Mouse (Mus musculus): ENCODE measurements around the gene Ugt1a10. TPM values are rescaled to one million over a fixed set of nuclear protein-coding genes. Genes with fewer than 3 reads are reported as not detected.

Gene Ugt1a10
- polyA plus RNA-seq, 1 experiment from 2014 or later, result 0.21 TPM

- TF ChIP-seq EP300 (IDR thresholded peaks at IDR 0.05; ENCODE audit: low read depth), result no peak
- TF ChIP-seq CTCF (IDR thresholded peaks at IDR 0.05; ENCODE audit: low read depth), result no peak
- H3K27ac ChIP-seq (ENCODE audit: low read depth), result no peak overlapping the region
- no peaks in the 10 kb centered on the region for H3K27me3 ChIP-seq (ENCODE audit: insufficient read depth, low read length)
- peaks cover 77% of the 10 kb centered on the region for H3K36me3 ChIP-seq (replicated peaks; ENCODE audit: insufficient read depth, low read length)
- 83% methylated on average over 5 of the region's 5 CpGs for WGBS (ENCODE audit: insufficient replicate concordance)
- H3K4me3 ChIP-seq (ENCODE audit: low read depth, low read length), result no peak overlapping the region
- H3K4me2 ChIP-seq (ENCODE audit: low read depth, low read length), result no peak overlapping the region
- H3K9ac ChIP-seq (replicated peaks), result no peak overlapping the region
- ATAC-seq (no peak), DNase-seq (no peak)
- H3K4me1 ChIP-seq (ENCODE audit: insufficient read depth), result peaks cover 45% of the 10 kb centered on the region
- H3K9me3 ChIP-seq (ENCODE audit: low read length), result no peaks in the 10 kb centered on the region
These were observed 208.6 kb downstream of the Ugt1a10 start for GRCm38 (mm10) chr1:88263778-88264177.

GRCm38 (mm10) chr1:88264237-88264868 is 209.2 kb downstream of the Ugt1a10 start:
- no peak for DNase-seq
- TF ChIP-seq CTCF (IDR thresholded peaks at IDR 0.05; ENCODE audit: low read depth) (no peak), EP300 (IDR thresholded peaks at IDR 0.05; ENCODE audit: low read depth) (no peak)
- H3K4me3 ChIP-seq (ENCODE audit: low read depth, low read length), result no peak overlapping the region
- H3K9me3 ChIP-seq (ENCODE audit: low read length), result no peaks in the 10 kb centered on the region
- no peak overlapping the region for H3K27ac ChIP-seq (ENCODE audit: low read depth)
- peaks cover 39% of the 10 kb centered on the region for H3K4me1 ChIP-seq (ENCODE audit: insufficient read depth)
- H3K4me2 ChIP-seq (ENCODE audit: low read depth, low read length), result no peak overlapping the region
- H3K9ac ChIP-seq (replicated peaks), result no peak overlapping the region
- peaks cover 83% of the 10 kb centered on the region for H3K36me3 ChIP-seq (replicated peaks; ENCODE audit: insufficient read depth, low read length)
- no peak for ATAC-seq
- 82% methylated on average over 7 of the region's 7 CpGs for WGBS (ENCODE audit: insufficient replicate concordance)
- no peaks in the 10 kb centered on the region for H3K27me3 ChIP-seq (ENCODE audit: insufficient read depth, low read length)

GRCm38 (mm10) chr1:88264869-88265240 is 209.7 kb downstream of the Ugt1a10 start:
- ATAC-seq, result no peak

GRCm38 (mm10) chr1:88266123-88266522 is 210.9 kb downstream of the Ugt1a10 start:
- peaks cover 29% of the 10 kb centered on the region for H3K4me1 ChIP-seq (ENCODE audit: insufficient read depth)
- no peak overlapping the region for H3K4me3 ChIP-seq (ENCODE audit: low read depth, low read length)
- H3K27ac ChIP-seq (ENCODE audit: low read depth), result no peak overlapping the region
- no peak overlapping the region for H3K4me2 ChIP-seq (ENCODE audit: low read depth, low read length)
- no peak for DNase-seq
- ATAC-seq, result no peak
- H3K9me3 ChIP-seq (ENCODE audit: low read length), result no peaks in the 10 kb centered on the region
- H3K9ac ChIP-seq (replicated peaks), result no peak overlapping the region
- H3K36me3 ChIP-seq (replicated peaks; ENCODE audit: insufficient read depth, low read length), result peaks cover 90% of the 10 kb centered on the region
- no peaks in the 10 kb centered on the region for H3K27me3 ChIP-seq (ENCODE audit: insufficient read depth, low read length)
- no peak for TF ChIP-seq CTCF (IDR thresholded peaks at IDR 0.05; ENCODE audit: low read depth)
- TF ChIP-seq EP300 (IDR thresholded peaks at IDR 0.05; ENCODE audit: low read depth), result no peak
- 87% methylated on average over 13 of the region's 13 CpGs for WGBS (ENCODE audit: insufficient replicate concordance)

More at GRCm38 (mm10) chr1:88264869-88265240, 209.7 kb downstream of the Ugt1a10 start:
- Histone ChIP-seq H3K9ac (replicated peaks) (no peak overlapping the region), H3K27ac (ENCODE audit: low read depth) (no peak overlapping the region), H3K36me3 (replicated peaks; ENCODE audit: insufficient read depth, low read length) (peaks cover 88% of the 10 kb centered on the region), H3K4me1 (ENCODE audit: insufficient read depth) (peaks cover 39% of the 10 kb centered on the region), H3K4me2 (ENCODE audit: low read depth, low read length) (no peak overlapping the region), H3K27me3 (ENCODE audit: insufficient read depth, low read length) (no peaks in the 10 kb centered on the region), H3K9me3 (ENCODE audit: low read length) (no peaks in the 10 kb centered on the region), H3K4me3 (ENCODE audit: low read depth, low read length) (no peak overlapping the region)
- 72% methylated on average over 4 of the region's 4 CpGs for WGBS (ENCODE audit: insufficient replicate concordance)
- no peak for DNase-seq
- no peak for TF ChIP-seq EP300 (IDR thresholded peaks at IDR 0.05; ENCODE audit: low read depth)
- TF ChIP-seq CTCF (IDR thresholded peaks at IDR 0.05; ENCODE audit: low read depth), result no peak

- peaks cover 90% of the 10 kb centered on the region for H3K36me3 ChIP-seq (replicated peaks; ENCODE audit: insufficient read depth, low read length)
- no peak for ATAC-seq
These were observed 212.3 kb downstream of the Ugt1a10 start for GRCm38 (mm10) chr1:88267489-88267888.

GRCm38 (mm10) chr1:88268070-88268469 is 212.9 kb downstream of the Ugt1a10 start:
- H3K27me3 ChIP-seq (ENCODE audit: insufficient read depth, low read length), result no peaks in the 10 kb centered on the region
- no peak for DNase-seq
- WGBS (ENCODE audit: insufficient replicate concordance), result 78% methylated on average over 6 of the region's 6 CpGs

More at GRCm38 (mm10) chr1:88267489-88267888, 212.3 kb downstream of the Ugt1a10 start:
- H3K9me3 ChIP-seq (ENCODE audit: low read length), result no peaks in the 10 kb centered on the region
- WGBS (ENCODE audit: insufficient replicate concordance), result 88% methylated on average over 6 of the region's 6 CpGs
- no peak for TF ChIP-seq CTCF (IDR thresholded peaks at IDR 0.05; ENCODE audit: low read depth)
- no peak for TF ChIP-seq EP300 (IDR thresholded peaks at IDR 0.05; ENCODE audit: low read depth)
- peaks cover 15% of the 10 kb centered on the region for H3K4me1 ChIP-seq (ENCODE audit: insufficient read depth)
- no peak overlapping the region for H3K27ac ChIP-seq (ENCODE audit: low read depth)
- H3K4me3 ChIP-seq (ENCODE audit: low read depth, low read length), result no peak overlapping the region
- H3K4me2 ChIP-seq (ENCODE audit: low read depth, low read length), result no peak overlapping the region
- no peaks in the 10 kb centered on the region for H3K27me3 ChIP-seq (ENCODE audit: insufficient read depth, low read length)
- H3K9ac ChIP-seq (replicated peaks), result no peak overlapping the region
- DNase-seq, result no peak

More at GRCm38 (mm10) chr1:88268070-88268469, 212.9 kb downstream of the Ugt1a10 start:
- peaks cover 11% of the 10 kb centered on the region for H3K4me1 ChIP-seq (ENCODE audit: insufficient read depth)
- no peak overlapping the region for H3K9ac ChIP-seq (replicated peaks)
- H3K4me2 ChIP-seq (ENCODE audit: low read depth, low read length), result no peak overlapping the region
- H3K9me3 ChIP-seq (ENCODE audit: low read length), result no peaks in the 10 kb centered on the region
- TF ChIP-seq EP300 (IDR thresholded peaks at IDR 0.05; ENCODE audit: low read depth) (no peak), CTCF (IDR thresholded peaks at IDR 0.05; ENCODE audit: low read depth) (no peak)
- no peak overlapping the region for H3K27ac ChIP-seq (ENCODE audit: low read depth)
- no peak overlapping the region for H3K4me3 ChIP-seq (ENCODE audit: low read depth, low read length)
- no peak for ATAC-seq
- H3K36me3 ChIP-seq (replicated peaks; ENCODE audit: insufficient read depth, low read length), result peaks cover 90% of the 10 kb centered on the region

Small RNAs within 50 kb of the gene (microRNA-seq; reads per million reads assigned to microRNA genes)
- gene Gm25198, result not detected

Other genes starting within 250 kb of the Ugt1a10 start
- 8.3 and 9.1 TPM in 2 replicates for gene Dgkd, start 202.1 kb upstream of the Ugt1a10 start, polyA plus RNA-seq (2015; fragmentation: Nextera tagmentation; extraction: Ambion mirVana)
- 7.3 and 9.2 TPM in 2 replicates for gene Usp40, start 46.8 kb upstream of the Ugt1a10 start, polyA plus RNA-seq (2015; fragmentation: Nextera tagmentation; extraction: Ambion mirVana)
- gene Ugt1a9, start 15.4 kb downstream of the Ugt1a10 start, polyA plus RNA-seq (2015; fragmentation: Nextera tagmentation; extraction: Ambion mirVana), result 0.54 and 0.56 TPM in 2 replicates
- gene Ugt1a8, start 32.4 kb downstream of the Ugt1a10 start, polyA plus RNA-seq (2015; fragmentation: Nextera tagmentation; extraction: Ambion mirVana), result not detected in 2 replicates
- 2.3 and 2.9 TPM in 2 replicates for gene Ugt1a7c, start 39.7 kb downstream of the Ugt1a10 start, polyA plus RNA-seq (2015; fragmentation: Nextera tagmentation; extraction: Ambion mirVana)
- 28.8 and 29.4 TPM in 2 replicates for gene Ugt1a6b, start 47.9 kb downstream of the Ugt1a10 start, polyA plus RNA-seq (2015; fragmentation: Nextera tagmentation; extraction: Ambion mirVana)
- gene Ugt1a6a, start 79.4 kb downstream of the Ugt1a10 start, polyA plus RNA-seq (2015; fragmentation: Nextera tagmentation; extraction: Ambion mirVana), result 27.7 and 28.5 TPM in 2 replicates
- gene Ugt1a5, start 110.6 kb downstream of the Ugt1a10 start, polyA plus RNA-seq (2015; fragmentation: Nextera tagmentation; extraction: Ambion mirVana), result 0.08 and 0.19 TPM in 2 replicates
- not detected in 2 replicates for gene Ugt1a2, start 145.2 kb downstream of the Ugt1a10 start, polyA plus RNA-seq (2015; fragmentation: Nextera tagmentation; extraction: Ambion mirVana)
- gene Dnajb3, start 150.4 kb downstream of the Ugt1a10 start, polyA plus RNA-seq (2015; fragmentation: Nextera tagmentation; extraction: Ambion mirVana), result 7.1 and 7.8 TPM in 2 replicates
- 412 and 437 TPM in 2 replicates for gene Ugt1a1, start 156.6 kb downstream of the Ugt1a10 start, polyA plus RNA-seq (2015; fragmentation: Nextera tagmentation; extraction: Ambion mirVana)
- 0.61 and 0.66 TPM in 2 replicates for gene Mroh2a, start 171.6 kb downstream of the Ugt1a10 start, polyA plus RNA-seq (2015; fragmentation: Nextera tagmentation; extraction: Ambion mirVana)
- 31.4 and 37.0 TPM in 2 replicates for gene Hjurp, start 222.2 kb downstream of the Ugt1a10 start, polyA plus RNA-seq (2015; fragmentation: Nextera tagmentation; extraction: Ambion mirVana)
- not detected in 2 replicates for gene Trpm8, start 222.3 kb downstream of the Ugt1a10 start, polyA plus RNA-seq (2015; fragmentation: Nextera tagmentation; extraction: Ambion mirVana)